Mouse (Mus musculus): ENCODE measurements around the gene Slc35d2. TPM values are rescaled to one million over a fixed set of nuclear protein-coding genes. Genes with fewer than 3 reads are reported as not detected.
"Not testable (repeated sequence)": the region's sequence is repeated elsewhere in the genome, so short reads cannot be mapped to it uniquely, and the experiment has no call there.

Slc35d2 gene
- polyA plus RNA-seq, 1 experiment from 2014 or later = 7.7 TPM

DNA sequence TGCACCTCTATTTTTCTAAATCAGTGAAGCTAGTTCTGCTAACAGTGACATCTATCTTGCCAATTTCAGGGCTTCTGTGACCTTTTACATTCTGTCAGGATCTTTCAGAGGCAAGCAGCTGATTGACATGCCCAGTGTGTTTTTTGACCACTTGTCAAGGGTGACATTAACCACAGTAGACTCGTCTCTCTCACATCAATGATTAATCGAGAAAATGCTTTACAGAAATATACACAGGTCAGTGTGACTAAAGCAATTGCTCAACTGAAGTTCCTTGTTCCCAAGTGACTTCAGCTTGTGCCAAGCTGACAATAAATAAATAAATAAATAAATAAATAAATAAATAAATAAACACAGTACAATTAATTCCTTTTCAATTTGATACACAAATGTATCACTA lies 76.9 kb downstream of the Slc35d2 start:
- not testable (repeated sequence) for H3K36me3 ChIP-seq (ENCODE audit: control insufficient read depth, insufficient read depth, low read length); H3K9ac ChIP-seq (ENCODE audit: low read length); H3K4me1 ChIP-seq (ENCODE audit: control insufficient read depth in 2 of 2, insufficient read depth in 2 of 2, low read length in 2 of 2); H3K4me2 ChIP-seq (ENCODE audit: low read length); H3K27me3 ChIP-seq (ENCODE audit: control insufficient read depth, insufficient read depth, low read length); H3K4me3 ChIP-seq (ENCODE audit: control insufficient read depth in 1 of 2, insufficient read depth in 1 of 2, low read depth in 1 of 2, low read length in 2 of 2); H3K9me3 ChIP-seq (ENCODE audit: control insufficient read depth, low read length); ATAC-seq (ENCODE audit: insufficient number of reproducible peaks, insufficient read depth, low FRiP score, low read depth); H3K27ac ChIP-seq (replicated peaks in 1 of 2; ENCODE audit: control insufficient read depth in 1 of 2, insufficient read depth in 1 of 2, low read depth in 2 of 2, low read length in 2 of 2)
- WGBS = 76% methylated on average over 2 of the region's 2 CpGs

DNA sequence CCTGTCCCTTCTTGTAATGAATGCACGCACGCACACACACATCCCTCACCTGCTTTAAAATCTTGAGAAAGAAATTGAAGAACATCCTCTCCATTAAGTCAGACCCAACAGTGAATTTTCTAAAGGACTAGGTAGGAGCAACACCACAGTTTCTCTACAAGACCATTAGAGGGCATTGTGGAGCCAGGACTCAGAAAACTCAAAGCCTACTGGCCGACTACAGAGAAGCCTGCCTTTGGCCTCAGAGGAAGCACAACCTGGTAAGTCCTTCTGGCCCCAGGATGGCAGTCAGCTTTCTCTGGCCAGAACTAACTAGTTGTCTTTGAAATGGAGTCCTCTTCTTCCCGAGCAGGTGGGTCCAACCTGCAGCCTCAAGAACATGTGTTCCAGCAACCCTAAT lies 78.3 kb downstream of the Slc35d2 start:
- no peak overlapping the region for H3K4me2 ChIP-seq (ENCODE audit: low read length)
- no peak overlapping the region for H3K4me3 ChIP-seq (ENCODE audit: control insufficient read depth in 1 of 2, insufficient read depth in 1 of 2, low read depth in 1 of 2, low read length in 2 of 2)
- no peak overlapping the region for H3K9ac ChIP-seq (ENCODE audit: low read length)
- WGBS = 55% methylated on average over 4 of the region's 4 CpGs
- ATAC-seq (ENCODE audit: insufficient number of reproducible peaks, insufficient read depth, low FRiP score, low read depth) = no peak
- no peaks in the 10 kb centered on the region for H3K4me1 ChIP-seq (ENCODE audit: control insufficient read depth in 2 of 2, insufficient read depth in 2 of 2, low read length in 2 of 2)
- no peak overlapping the region for H3K27ac ChIP-seq (replicated peaks in 1 of 2; ENCODE audit: control insufficient read depth in 1 of 2, insufficient read depth in 1 of 2, low read depth in 2 of 2, low read length in 2 of 2)
- no peaks in the 10 kb centered on the region for H3K36me3 ChIP-seq (ENCODE audit: control insufficient read depth, insufficient read depth, low read length)
- H3K9me3 ChIP-seq (ENCODE audit: control insufficient read depth, low read length) = peaks cover 9% of the 10 kb centered on the region; the same call in 1 of the 2 replicates
- H3K27me3 ChIP-seq (ENCODE audit: control insufficient read depth, insufficient read depth, low read length) = no peaks in the 10 kb centered on the region

DNA sequence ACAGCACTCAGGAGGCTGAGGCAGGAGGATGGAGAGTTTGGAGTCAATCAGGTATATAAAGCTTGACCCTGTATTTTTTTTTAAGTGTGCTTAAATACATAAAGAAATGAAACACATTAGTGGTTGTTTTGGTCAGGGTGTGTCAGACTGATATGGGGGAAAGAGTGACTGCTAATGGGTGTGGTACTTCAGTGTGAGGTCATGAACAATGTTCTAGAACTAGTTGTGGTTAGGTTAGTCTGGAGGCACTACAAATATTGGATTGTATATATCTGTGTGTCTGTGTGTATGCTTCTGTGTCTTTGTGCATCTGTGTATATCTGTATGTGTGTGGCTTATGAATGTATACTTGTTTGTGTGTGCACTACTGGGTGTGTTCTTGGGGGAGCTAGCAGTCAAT lies 79.6 kb downstream of the Slc35d2 start:
- ATAC-seq (ENCODE audit: insufficient number of reproducible peaks, insufficient read depth, low FRiP score, low read depth) = no peak
- Histone ChIP-seq H3K9ac (ENCODE audit: low read length) (no peak overlapping the region), H3K27me3 (ENCODE audit: control insufficient read depth, insufficient read depth, low read length) (no peaks in the 10 kb centered on the region), H3K4me2 (ENCODE audit: low read length) (no peak overlapping the region), H3K4me1 (ENCODE audit: control insufficient read depth in 2 of 2, insufficient read depth in 2 of 2, low read length in 2 of 2) (no peaks in the 10 kb centered on the region), H3K9me3 (ENCODE audit: control insufficient read depth, low read length) (peaks cover 9% of the 10 kb centered on the region; the same call in 1 of the 2 replicates), H3K4me3 (ENCODE audit: control insufficient read depth in 1 of 2, insufficient read depth in 1 of 2, low read depth in 1 of 2, low read length in 2 of 2) (no peak overlapping the region), H3K36me3 (ENCODE audit: control insufficient read depth, insufficient read depth, low read length) (no peaks in the 10 kb centered on the region), H3K27ac (replicated peaks in 1 of 2; ENCODE audit: control insufficient read depth in 1 of 2, insufficient read depth in 1 of 2, low read depth in 2 of 2, low read length in 2 of 2) (no peak overlapping the region)

DNA sequence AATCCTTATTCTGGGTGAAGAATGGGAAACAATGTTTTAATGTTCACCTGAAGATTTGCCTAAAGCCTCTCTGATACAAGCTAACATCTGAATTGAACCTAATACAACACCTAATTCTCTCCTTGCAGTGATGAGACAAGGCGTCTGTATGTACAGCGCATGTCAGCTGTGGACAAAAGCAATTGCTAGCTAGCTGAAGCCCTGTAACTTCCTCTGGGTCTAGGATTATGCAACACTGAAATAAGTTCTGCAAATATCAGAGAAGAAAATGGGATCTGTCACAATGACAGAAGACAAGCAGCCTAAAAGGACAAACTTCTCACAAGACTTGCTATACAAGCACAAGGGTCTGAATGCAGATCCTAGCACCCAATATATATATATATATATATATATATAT lies 80.7 kb downstream of the Slc35d2 start:
- no peak overlapping the region for H3K27ac ChIP-seq (replicated peaks in 1 of 2; ENCODE audit: control insufficient read depth in 1 of 2, insufficient read depth in 1 of 2, low read depth in 2 of 2, low read length in 2 of 2)
- H3K4me3 ChIP-seq (ENCODE audit: control insufficient read depth in 1 of 2, insufficient read depth in 1 of 2, low read depth in 1 of 2, low read length in 2 of 2) = no peak overlapping the region
- no peak overlapping the region for H3K4me2 ChIP-seq (ENCODE audit: low read length)
- ATAC-seq (ENCODE audit: insufficient number of reproducible peaks, insufficient read depth, low FRiP score, low read depth) = no peak
- 87% methylated on average over 2 of the region's 2 CpGs for WGBS
- peaks cover 9% of the 10 kb centered on the region; the same call in 1 of the 2 replicates for H3K9me3 ChIP-seq (ENCODE audit: control insufficient read depth, low read length)
- no peak overlapping the region for H3K9ac ChIP-seq (ENCODE audit: low read length)
- no peaks in the 10 kb centered on the region for H3K36me3 ChIP-seq (ENCODE audit: control insufficient read depth, insufficient read depth, low read length)
- H3K4me1 ChIP-seq (ENCODE audit: control insufficient read depth in 2 of 2, insufficient read depth in 2 of 2, low read length in 2 of 2) = no peaks in the 10 kb centered on the region
- no peaks in the 10 kb centered on the region for H3K27me3 ChIP-seq (ENCODE audit: control insufficient read depth, insufficient read depth, low read length)

Other genes with a start within 250 kb of the Slc35d2 start
- not detected in 2 replicates for gene Hsd17b3, start 40.1 kb downstream of the Slc35d2 start, polyA plus RNA-seq (2014; fragmentation: Nextera tagmentation; extraction: Ambion mirVana)
- gene Zfp367, start 23.8 kb upstream of the Slc35d2 start, polyA plus RNA-seq (2014; fragmentation: Nextera tagmentation; extraction: Ambion mirVana) = 28.1 and 30.2 TPM in 2 replicates
- gene Habp4, start 32.5 kb upstream of the Slc35d2 start, polyA plus RNA-seq (2014; fragmentation: Nextera tagmentation; extraction: Ambion mirVana) = 70.9 and 72.4 TPM in 2 replicates
- gene Cdc14b, start 145.9 kb upstream of the Slc35d2 start, polyA plus RNA-seq (2014; fragmentation: Nextera tagmentation; extraction: Ambion mirVana) = 15.7 and 21.0 TPM in 2 replicates
- gene Aaed1, start 183.3 kb upstream of the Slc35d2 start, polyA plus RNA-seq (2014; fragmentation: Nextera tagmentation; extraction: Ambion mirVana) = 72.1 and 78.3 TPM in 2 replicates
- 284 and 288 TPM in 2 replicates for gene Ctsl, start 241.5 kb upstream of the Slc35d2 start, polyA plus RNA-seq (2014; fragmentation: Nextera tagmentation; extraction: Ambion mirVana)